Mouse (Mus musculus) mouse trophoblast stem cell (cell line): ENCODE data around the gene Npc2.

Experiments
- in situ Hi-C, 2 experiments: fragments of 300-500 bp; cut with MseI, MboI; formaldehyde crosslinking; loops; 2 replicates in 1 of 2; 3 replicates in 1 of 2; pipeline ENCODE4 v1.15.1; 2025

Gene Npc2

GRCm38 (mm10) chr12:84772726-84773441 lies at the start of gene Npc2, which contains the start of gene Isca2:
TSS of gene Npc2 (minus strand) at chr12:84773152.
TSS of gene Isca2 (plus strand) at chr12:84773251.
- in situ Hi-C loops, result no loop called here

DNA sequence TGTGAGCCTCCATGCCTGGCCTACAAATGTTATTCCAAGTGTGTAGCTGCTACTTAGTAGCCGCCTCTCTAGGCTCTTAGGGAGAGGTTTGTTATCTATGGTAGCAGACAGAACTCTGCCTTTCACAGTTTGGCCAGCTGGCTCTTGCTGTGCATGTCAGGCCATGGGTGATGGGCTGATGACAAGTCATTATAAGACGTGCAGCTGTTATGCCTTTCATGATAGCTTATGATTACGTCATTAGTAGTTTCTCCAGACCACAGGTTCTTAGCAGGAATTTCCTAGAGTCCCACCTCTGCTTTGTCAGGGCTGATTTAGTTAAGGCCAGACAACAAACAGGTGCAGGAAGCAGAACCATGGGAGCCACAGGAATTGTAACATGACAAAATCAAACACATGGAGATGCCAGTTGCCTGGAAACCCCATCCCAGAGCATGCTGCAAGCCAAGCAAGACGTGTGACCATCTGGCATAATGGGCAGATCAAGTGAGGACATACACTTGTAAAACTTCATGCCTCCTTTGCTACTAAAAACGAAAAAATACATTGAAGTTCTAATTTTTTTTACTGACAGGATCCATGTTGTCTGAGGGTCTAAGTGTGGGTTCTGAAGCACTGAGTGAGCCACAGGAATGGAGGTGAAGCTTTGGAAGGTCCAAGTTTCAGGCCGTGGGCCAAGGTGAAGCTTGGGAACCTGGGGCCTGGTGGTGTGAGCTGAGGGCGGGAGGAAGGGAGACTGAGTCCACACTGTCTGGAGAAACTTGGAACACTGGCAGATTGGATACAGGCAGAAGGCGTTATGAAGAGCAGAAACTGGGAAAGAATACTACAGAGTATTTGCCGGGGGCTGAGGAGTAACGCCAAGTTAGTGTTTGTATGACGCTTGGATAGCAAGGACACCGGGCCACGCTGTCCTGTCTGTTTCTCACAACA lies 46.5 kb upstream of the Npc2 start:
- in situ Hi-C loops, result no loop called here

DNA sequence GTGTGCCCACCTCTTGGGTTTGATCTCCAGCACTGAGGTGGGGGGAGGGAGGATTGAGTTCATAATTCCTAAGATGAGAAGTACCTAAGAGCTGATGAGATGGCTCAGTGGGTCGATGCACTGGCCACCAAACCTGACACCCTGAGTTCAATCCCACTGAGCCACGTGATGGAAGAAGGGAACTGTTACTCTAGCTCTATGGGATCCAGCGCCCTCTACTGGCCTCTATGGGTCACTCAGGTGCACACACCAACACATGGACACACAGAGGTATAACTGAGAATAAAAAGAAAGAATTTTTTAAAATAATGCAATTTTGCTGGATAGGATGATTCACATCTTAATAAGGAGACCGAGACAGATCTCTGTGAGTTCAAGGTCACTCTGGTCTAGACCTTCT lies 45.5 kb upstream of the Npc2 start:
- in situ Hi-C loops, result no loop called here

DNA sequence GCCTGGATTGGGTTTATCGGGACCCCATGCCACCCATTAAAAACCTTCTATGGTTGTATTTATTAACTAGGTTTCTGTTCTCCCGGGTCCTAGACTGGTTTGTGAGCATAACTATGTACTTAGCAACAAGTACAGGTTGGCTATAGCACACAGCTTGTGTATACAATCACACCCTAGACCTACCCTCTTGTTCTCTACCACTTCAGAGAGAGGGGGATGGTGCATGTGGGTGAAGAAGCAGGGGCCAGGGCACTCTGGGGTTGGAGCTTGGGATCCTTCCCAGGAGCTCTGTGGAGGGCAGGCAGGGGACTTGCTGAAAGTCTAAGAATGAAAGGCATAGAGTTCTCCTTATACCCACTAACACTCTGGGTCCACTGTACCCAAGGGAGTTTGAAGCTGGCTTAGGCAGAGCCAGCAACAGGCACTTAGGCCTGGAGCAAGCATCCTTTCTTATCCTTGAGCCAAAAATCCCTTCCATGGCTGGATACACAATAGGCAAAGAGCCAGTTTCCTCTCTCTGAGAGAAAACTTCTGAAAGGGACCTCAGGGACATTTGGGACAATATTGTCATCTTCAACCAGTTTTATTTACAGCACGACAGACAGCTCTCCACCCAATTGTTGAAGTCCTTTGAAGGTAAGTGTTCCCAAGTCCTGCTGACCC lies 41.8 kb upstream of the Npc2 start:
- in situ Hi-C loops, result no loop called here

- in situ Hi-C loops, result no loop called here
These were observed 40.8 kb upstream of the Npc2 start for GRCm38 (mm10) chr12:84813773-84814172.

DNA sequence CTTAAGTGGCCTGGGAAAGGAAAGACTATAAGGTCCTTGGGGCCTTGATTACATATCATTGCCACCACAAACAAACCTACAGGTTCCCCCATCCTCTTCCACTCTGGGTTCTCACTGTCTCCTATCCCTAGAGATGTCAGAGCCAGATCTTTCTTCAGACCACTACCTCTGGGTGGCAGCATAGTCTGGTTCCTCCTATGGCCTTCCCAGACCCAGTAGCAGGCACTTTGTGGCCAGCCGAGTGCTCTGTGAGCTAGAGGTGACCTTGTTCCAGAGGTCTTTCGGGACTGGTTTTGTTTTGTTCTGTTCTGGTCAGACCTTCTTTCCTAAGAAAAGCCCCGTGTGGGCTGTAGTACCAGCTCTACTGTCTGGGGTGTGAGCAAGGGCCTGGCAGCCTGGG lies 39.1 kb upstream of the Npc2 start:
- in situ Hi-C loops, result no loop called here

GRCm38 (mm10) chr12:84811510-84811909 lies 38.6 kb upstream of the Npc2 start:
- in situ Hi-C loops, result no loop called here

DNA sequence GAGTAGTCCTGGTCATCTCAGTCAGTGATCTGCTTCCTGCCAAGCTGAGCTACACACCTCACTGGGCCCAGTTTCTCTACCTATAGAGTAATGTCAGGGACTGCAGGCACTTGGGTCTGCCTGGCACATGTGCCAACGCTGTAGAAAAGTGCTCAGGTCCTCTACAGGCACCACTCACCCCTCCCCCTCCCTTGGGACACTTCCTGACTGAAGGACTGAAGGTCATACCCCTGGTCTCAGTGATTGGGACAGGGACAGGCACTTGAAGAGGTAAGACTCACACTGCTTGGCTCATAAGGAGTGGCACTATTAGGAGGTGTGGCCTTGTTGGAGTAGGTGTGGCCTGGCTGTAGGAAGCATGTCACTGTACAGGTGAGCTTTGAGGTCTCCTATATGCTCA lies 37.9 kb upstream of the Npc2 start:
- in situ Hi-C loops, result no loop called here

GRCm38 (mm10) chr12:84809033-84809432 lies 36.1 kb upstream of the Npc2 start:
- in situ Hi-C loops, result no loop called here

GRCm38 (mm10) chr12:84807351-84807750 lies 34.4 kb upstream of the Npc2 start:
- in situ Hi-C loops, result no loop called here

DNA sequence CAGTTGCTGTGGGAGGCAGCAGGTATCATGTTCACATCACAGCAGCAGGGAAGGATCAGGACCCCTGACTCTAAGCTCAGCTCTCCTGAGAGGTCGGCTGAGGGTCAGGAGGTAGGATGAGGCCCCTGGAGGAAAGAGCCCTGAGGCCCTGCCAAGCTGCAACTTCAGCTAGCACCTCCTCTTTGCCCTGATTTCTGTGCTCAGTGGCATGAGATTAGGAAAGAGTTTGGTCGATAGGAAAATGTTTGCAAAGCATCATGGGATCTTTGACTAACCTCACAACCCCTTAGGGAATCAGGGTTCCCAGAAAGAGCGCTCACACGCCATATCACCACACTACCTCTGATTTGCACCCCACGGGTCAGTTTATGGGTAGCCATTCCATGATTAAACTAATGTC lies 33.8 kb upstream of the Npc2 start:
- in situ Hi-C loops, result no loop called here

DNA sequence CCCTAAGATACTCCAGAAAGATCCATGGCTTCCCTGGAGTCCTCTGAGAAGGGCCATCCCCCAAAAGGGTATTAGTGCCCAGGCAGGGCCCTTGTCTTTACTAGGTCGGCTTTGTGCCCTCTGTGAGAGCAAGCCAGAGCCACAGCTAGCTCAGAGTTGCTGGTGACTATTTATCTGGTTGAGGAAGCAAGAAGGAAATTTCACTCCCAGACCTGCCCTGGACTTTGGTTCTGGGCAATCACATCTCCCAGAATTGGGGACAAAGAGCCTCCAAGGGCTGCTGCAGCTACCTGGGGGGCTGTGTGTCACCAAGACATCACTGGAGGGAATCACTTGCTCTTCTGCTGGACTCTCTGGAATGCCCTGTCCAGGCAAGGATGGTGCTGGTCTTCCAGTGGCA lies 33.1 kb upstream of the Npc2 start:
- in situ Hi-C loops, result no loop called here

DNA sequence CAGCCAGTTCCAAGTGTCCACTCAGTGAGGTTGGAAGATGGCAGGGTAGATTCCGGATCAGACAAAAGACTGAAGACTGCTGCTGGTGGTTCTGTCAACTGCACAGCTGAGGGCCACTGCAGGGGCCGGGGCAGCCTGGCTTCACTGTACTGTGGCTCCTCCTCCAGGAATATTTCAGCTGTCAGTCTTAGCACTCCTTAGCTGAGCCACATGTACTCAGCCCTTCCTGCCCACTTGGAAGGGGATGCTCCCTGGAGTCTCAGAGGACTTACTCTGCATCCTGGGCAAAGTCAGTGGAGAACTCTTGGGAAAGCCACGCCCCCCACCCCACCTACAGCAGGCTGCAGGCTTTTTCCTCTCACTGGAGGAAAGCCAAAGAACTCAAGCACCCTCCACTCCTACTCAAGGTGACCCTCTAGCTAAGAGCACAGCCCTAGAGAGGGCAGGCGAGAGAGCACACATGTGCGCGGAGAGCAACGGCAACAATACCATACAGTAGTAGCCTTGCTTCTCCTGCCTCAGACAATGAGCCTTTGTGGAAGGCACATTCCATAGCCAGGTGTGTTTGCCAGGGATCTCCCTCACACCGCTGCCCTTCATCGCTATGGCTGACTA lies 32.4 kb upstream of the Npc2 start:
- in situ Hi-C loops, result no loop called here

- in situ Hi-C loops, result no loop called here
These were observed 29.7 kb upstream of the Npc2 start for GRCm38 (mm10) chr12:84802625-84803024.

GRCm38 (mm10) chr12:84801532-84802110 lies 28.7 kb upstream of the Npc2 start:
- in situ Hi-C loops, result no loop called here

GRCm38 (mm10) chr12:84800419-84800818 lies 27.5 kb upstream of the Npc2 start:
- in situ Hi-C loops, result no loop called here

DNA sequence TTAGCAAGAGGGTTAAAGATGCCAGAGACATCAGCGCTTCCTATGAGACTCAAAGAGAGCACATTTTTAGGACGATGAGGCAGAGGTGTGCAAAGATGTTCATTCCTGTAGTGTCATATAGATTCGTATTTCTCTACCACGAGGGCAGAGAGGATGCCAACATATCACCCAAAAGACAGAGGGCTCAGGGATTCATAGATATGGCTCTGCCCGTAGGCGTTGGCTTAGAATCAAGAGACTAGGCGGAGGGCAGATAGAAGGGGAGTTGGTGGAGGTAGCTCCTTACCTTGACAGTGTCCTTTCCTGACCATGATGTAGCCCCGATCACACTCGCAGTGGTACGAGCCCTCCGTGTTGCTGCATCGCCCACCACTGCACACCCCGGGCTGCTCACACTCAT lies 26.1 kb upstream of the Npc2 start:
- in situ Hi-C loops, result no loop called here

DNA sequence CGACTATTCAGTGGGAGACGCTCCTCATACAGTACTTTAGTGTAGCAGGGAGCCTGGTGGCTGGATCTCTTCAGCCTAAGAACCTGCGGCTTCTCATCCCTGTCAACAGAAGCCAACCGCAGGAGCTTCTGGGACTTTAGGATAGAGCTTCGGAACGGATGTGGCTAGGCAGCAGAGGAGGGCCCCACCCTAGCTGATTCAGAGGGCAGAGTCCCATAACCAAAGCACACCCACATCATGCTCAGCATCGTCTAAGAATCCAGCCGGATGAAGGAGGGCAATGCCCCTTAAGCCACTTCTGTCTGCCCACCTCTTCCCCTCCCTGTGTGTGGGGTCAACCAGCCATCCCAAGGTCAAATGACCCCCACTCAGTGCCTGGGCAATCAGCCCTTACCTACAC lies 21.7 kb upstream of the Npc2 start:
- in situ Hi-C loops, result no loop called here

- in situ Hi-C loops, result no loop called here
These were observed 19.7 kb upstream of the Npc2 start for GRCm38 (mm10) chr12:84792629-84793028.

DNA sequence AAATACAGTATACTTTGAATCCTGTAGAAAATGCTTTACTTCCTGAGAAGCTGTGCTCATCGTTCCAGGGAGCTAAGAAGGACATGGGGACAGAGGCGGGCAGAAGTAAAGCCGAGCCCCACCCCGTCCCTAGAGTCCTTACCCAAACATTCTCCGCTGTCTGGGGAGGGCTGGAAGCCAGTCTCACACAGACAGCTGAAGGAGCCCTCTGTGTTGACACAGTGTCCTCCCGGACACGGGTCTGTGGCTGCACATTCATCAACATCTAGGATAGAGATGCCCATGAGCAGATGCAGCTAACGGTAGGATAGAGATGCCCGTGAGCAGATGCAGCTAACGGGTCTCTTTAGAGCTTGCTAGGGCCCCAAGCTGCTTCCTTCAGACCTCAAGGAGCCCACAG lies 17.9 kb upstream of the Npc2 start:
- in situ Hi-C loops, result no loop called here

GRCm38 (mm10) chr12:84786091-84786490 lies 13.1 kb upstream of the Npc2 start:
- in situ Hi-C loops, result no loop called here
